Mouse (Mus musculus): ENCODE data around the gene Gm13889.

GRCm38 (mm10) chr2:93961716-93962115 lies 4.7 kb upstream of the Gm13889 start:
- no peak for TF ChIP-seq CTCF (IDR thresholded peaks at IDR 0.05; ENCODE audit: low read depth)
- no peak for TF ChIP-seq EP300 (IDR thresholded peaks at IDR 0.05; ENCODE audit: low read depth)

Data from heart, postnatal 0 days (tissue).